Mouse (Mus musculus) splenic B cell, adult 2 months (primary cell): ENCODE measurements at regions not wholly inside any gene's neighbourhood (a gene's known extent, or its start where the extent isn't known, plus 50 kb on each side); places are given as distances from the start of the nearest gene placed in this dataset.

Source experiments
- DNase-seq: peaks from one replicate; pipeline ENCODE4 v3.0.0-alpha.2; 2011; ENCODE audit warnings: low read depth, low spot score
- H3K27me3 ChIP-seq: 2 replicates; pipeline ENCODE4 v1.6.1; 2012; ENCODE audit warnings: mild to moderate bottlenecking, low read length, moderate library complexity, mixed read lengths; ENCODE audit not compliant: control insufficient read depth, poor library complexity, insufficient read depth, severe bottlenecking
- H3K36me3 ChIP-seq: 2 replicates; pipeline ENCODE4 v1.6.1; 2012; ENCODE audit warnings: mild to moderate bottlenecking, low read length, moderate library complexity, mixed read lengths; ENCODE audit not compliant: control insufficient read depth, poor library complexity, insufficient read depth, severe bottlenecking

DNA sequence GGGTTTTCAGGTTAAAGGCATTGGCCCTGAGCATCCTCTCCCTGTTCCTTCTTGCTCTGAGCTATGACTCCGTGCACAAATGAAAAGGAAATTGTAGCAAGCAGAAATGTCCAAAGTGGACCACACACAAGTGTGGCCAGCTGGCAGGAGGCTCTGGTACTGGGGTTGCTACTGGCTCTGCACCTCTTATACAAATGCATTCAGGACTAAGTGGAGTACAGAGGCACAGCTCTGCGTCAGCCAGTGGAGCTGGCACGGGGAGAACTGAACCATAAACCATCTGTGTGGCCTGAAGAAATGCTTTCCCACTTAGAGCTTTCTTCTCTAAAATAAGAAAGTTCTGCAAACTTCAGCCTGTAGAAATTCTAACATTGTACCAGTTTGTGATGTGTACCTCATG, 65.3 kb upstream of the Fam49a start:
- Histone ChIP-seq H3K27me3 (no peaks in the 10 kb centered on the region), H3K36me3 (no peaks in the 10 kb centered on the region)
- DNase-seq, result no peak

DNA sequence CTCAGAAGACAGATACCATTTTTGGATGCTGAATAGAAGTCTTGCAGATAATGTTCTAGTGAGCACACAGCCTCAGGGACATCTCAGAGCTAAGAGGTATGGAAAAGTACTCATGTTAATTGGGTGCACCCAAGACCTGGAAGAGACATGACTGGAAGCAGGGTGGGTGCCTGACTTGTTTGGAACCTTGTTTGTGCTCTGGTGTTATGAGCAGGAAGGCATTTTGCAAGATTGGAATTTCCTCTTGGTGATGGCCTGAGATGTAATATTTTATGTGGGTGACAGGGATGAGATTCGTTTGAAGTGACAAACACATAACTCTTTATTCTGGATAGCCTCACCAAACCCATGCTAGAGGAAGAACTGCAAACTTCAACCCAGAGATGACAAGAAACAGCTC, 53.7 kb upstream of the Fam49a start:
- Histone ChIP-seq H3K27me3 (no peaks in the 10 kb centered on the region), H3K36me3 (no peaks in the 10 kb centered on the region)
- no peak for DNase-seq
